ENCODE assay signal across 9 mouse cellular contexts in genomic region chr2:74661685-74662084, GRCm38 (mm10). TPM values are rescaled to one million over a fixed set of nuclear protein-coding genes. Genes with fewer than 3 reads are reported as not detected.
DNase-seq lines count a peak whose midpoint lies in the region; ATAC-seq and TF ChIP-seq lines count a peak whose summit lies in the region.
"Had no signal": no experiment of that assay in that cellular context is flagged by ENCODE, and none has a peak within 500 bp of the region (broad histone marks: within the 10 kb centered on the region; RNA-seq: fewer than 3 reads in every experiment).

No protein-coding gene starts in this region.

- H3K36me3 ChIP-seq in thymus, adult 2 months (ENCODE audit: control insufficient read depth, insufficient read depth, low read length) = no peaks in the 10 kb centered on the region
- no peaks in the 10 kb centered on the region for H3K36me3 ChIP-seq in heart, postnatal 0 days (replicated peaks; ENCODE audit: control insufficient read depth, insufficient read depth, low read length)
- no peaks in the 10 kb centered on the region for H3K36me3 ChIP-seq in liver, postnatal 0 days (replicated peaks; ENCODE audit: insufficient read depth, low read length)

- no peak overlapping the region for H3K27ac ChIP-seq in thymus, adult 2 months (ENCODE audit: control insufficient read depth, insufficient read depth, low read length)
- H3K27ac ChIP-seq in heart, postnatal 0 days (ENCODE audit: low read depth) = no peak overlapping the region
- no peak overlapping the region for H3K27ac ChIP-seq in liver, postnatal 0 days (ENCODE audit: low read depth)
- H3K27ac ChIP-seq: macrophage had no signal

- H3K4me3 ChIP-seq in thymus, adult 2 months (ENCODE audit: control insufficient read depth, insufficient read depth, low read length) = no peak overlapping the region
- H3K4me3 ChIP-seq in heart, postnatal 0 days (ENCODE audit: low read depth, low read length) = no peak overlapping the region; the same call in 1 of the 2 replicates
- H3K4me3 ChIP-seq in liver, postnatal 0 days (ENCODE audit: low read depth, low read length) = no peak overlapping the region
- H3K4me3 ChIP-seq: erythroblast, embryonic 14.5 days had no signal

- no peak overlapping the region for H3K9ac ChIP-seq in heart, postnatal 0 days (replicated peaks; ENCODE audit: low read depth, low read length)
- no peak overlapping the region for H3K9ac ChIP-seq in liver, postnatal 0 days (replicated peaks)

- H3K4me1 ChIP-seq in thymus, adult 2 months (replicated peaks; ENCODE audit: control insufficient read depth, insufficient read depth, low read length) = no peaks in the 10 kb centered on the region
- no peaks in the 10 kb centered on the region for H3K4me1 ChIP-seq in heart, postnatal 0 days (ENCODE audit: control insufficient read depth, insufficient read depth)
- H3K4me1 ChIP-seq in liver, postnatal 0 days (ENCODE audit: insufficient read depth) = peaks cover 7% of the 10 kb centered on the region

- TF ChIP-seq EP300 in heart, postnatal 0 days (IDR thresholded peaks at IDR 0.05; ENCODE audit: low read depth) = no peak
- no peak for TF ChIP-seq EP300 in liver, postnatal 0 days (IDR thresholded peaks at IDR 0.05; ENCODE audit: low read depth)

- no peak for ATAC-seq in heart, postnatal 0 days (ENCODE audit: insufficient read depth, low read depth)
- no peak for ATAC-seq in liver, postnatal 0 days

- H3K27me3 ChIP-seq in thymus, adult 2 months (ENCODE audit: control insufficient read depth, insufficient read depth, low read length) = peaks cover 39% of the 10 kb centered on the region
- peaks cover 99% of the 10 kb centered on the region for H3K27me3 ChIP-seq in heart, postnatal 0 days (ENCODE audit: control insufficient read depth, insufficient read depth, low read length)
- H3K27me3 ChIP-seq in liver, postnatal 0 days (ENCODE audit: insufficient read depth, low read length) = peaks cover 98% of the 10 kb centered on the region

- H3K9me3 ChIP-seq in heart, postnatal 0 days (replicated peaks; ENCODE audit: control insufficient read depth, low read length) = no peaks in the 10 kb centered on the region
- H3K9me3 ChIP-seq in liver, postnatal 0 days (ENCODE audit: low read length) = no peaks in the 10 kb centered on the region

- DNase-seq in thymus, adult 2 months = no peak
- no peak for DNase-seq in thymus, adult 18-20 months
- DNase-seq in embryo, embryonic 9.5 days (ENCODE audit: extremely low spot score) = peak; percentile 82
- DNase-seq in heart, postnatal 0 days (ENCODE audit: low spot score) = no peak
- DNase-seq in liver, postnatal 0 days = peak; percentile 52
- peak; percentile 31 for DNase-seq in right cerebral cortex, postnatal 25 days
- DNase-seq in adrenal gland, adult 2 months = no peak

- TF ChIP-seq POLR2A in thymus, adult 2 months (IDR thresholded peaks at IDR 0.05; ENCODE audit: control insufficient read depth, extremely low read depth, insufficient read depth, low read length, poor library complexity) = no peak

- 0 out of 2 replicates have a peak, but pooled peaks have one; percentile 22 for TF ChIP-seq CTCF in thymus, adult 2 months (IDR thresholded peaks at IDR 0.05; ENCODE audit: borderline replicate concordance, control insufficient read depth, extremely low read depth, insufficient read depth, low read length, poor library complexity)
- peak; percentile 48 for TF ChIP-seq CTCF in heart, postnatal 0 days (IDR thresholded peaks at IDR 0.05; ENCODE audit: low read depth)
- peak; percentile 47 for TF ChIP-seq CTCF in liver, postnatal 0 days (IDR thresholded peaks at IDR 0.05; ENCODE audit: low read depth)

- H3K4me2 ChIP-seq in heart, postnatal 0 days (ENCODE audit: low read depth, low read length) = no peak overlapping the region
- H3K4me2 ChIP-seq in liver, postnatal 0 days (ENCODE audit: low read depth, low read length) = no peak overlapping the region

- WGBS in thymus, adult 2 months = 12% methylated on average over 14 of the region's 14 CpGs
- whole genome bisulfite sequencing in heart, postnatal 0 days = 2% methylated on average over 14 of the region's 14 CpGs
- 4% methylated on average over 14 of the region's 14 CpGs for WGBS in liver, postnatal 0 days (ENCODE audit: insufficient replicate concordance)

RNA-seq across cellular contexts. Expression of gene Evx2, which starts 2.3 kb away (rescaled TPM):
- not detected in 2 replicates for polyA plus RNA-seq in thymus, adult 2 months (2012; rRNA removed)
- total RNA-seq in heart, postnatal 0 days (2014; rRNA removed; ENCODE audit: low replicate concordance) = not detected in 2 replicates
- polyA plus RNA-seq in heart, postnatal 0 days (2015; fragmentation: Nextera tagmentation; extraction: Ambion mirVana) = not detected in 2 replicates
- polyA plus RNA-seq in liver, postnatal 0 days (2015; fragmentation: Nextera tagmentation; extraction: Ambion mirVana) = not detected in 2 replicates
- total RNA-seq in adrenal gland, adult 2 months (2021) = not detected
- polyA plus RNA-seq in adrenal gland, adult 2 months (2012; rRNA removed) = not detected in 2 replicates
- polyA plus RNA-seq: erythroblast, embryonic 14.5 days; macrophage had no signal

RNA-seq across cellular contexts. Expression of gene Hoxd13, which starts 6.4 kb away (rescaled TPM):
- 0.04 TPM in 1 of 2 replicates, not detected in the other for polyA plus RNA-seq in thymus, adult 2 months (2012; rRNA removed)
- total RNA-seq in heart, postnatal 0 days (2014; rRNA removed; ENCODE audit: low replicate concordance) = not detected in 2 replicates
- polyA plus RNA-seq in heart, postnatal 0 days (2015; fragmentation: Nextera tagmentation; extraction: Ambion mirVana) = not detected in 2 replicates
- polyA plus RNA-seq in liver, postnatal 0 days (2015; fragmentation: Nextera tagmentation; extraction: Ambion mirVana) = not detected in 2 replicates
- not detected for total RNA-seq in adrenal gland, adult 2 months (2021)
- not detected in 2 replicates for polyA plus RNA-seq in adrenal gland, adult 2 months (2012; rRNA removed)
- polyA plus RNA-seq: erythroblast, embryonic 14.5 days; macrophage had no signal

RNA-seq across cellular contexts. Expression of gene Hoxd12, which starts 13.1 kb away (rescaled TPM):
- not detected in 2 replicates for polyA plus RNA-seq in thymus, adult 2 months (2012; rRNA removed)
- not detected in 2 replicates for total RNA-seq in heart, postnatal 0 days (2014; rRNA removed; ENCODE audit: low replicate concordance)
- not detected in 2 replicates for polyA plus RNA-seq in heart, postnatal 0 days (2015; fragmentation: Nextera tagmentation; extraction: Ambion mirVana)
- not detected in 2 replicates for polyA plus RNA-seq in liver, postnatal 0 days (2015; fragmentation: Nextera tagmentation; extraction: Ambion mirVana)
- total RNA-seq in adrenal gland, adult 2 months (2021) = not detected
- not detected in 2 replicates for polyA plus RNA-seq in adrenal gland, adult 2 months (2012; rRNA removed)
- polyA plus RNA-seq: erythroblast, embryonic 14.5 days; macrophage had no signal

RNA-seq across cellular contexts. Expression of gene Hoxd11, which starts 17.7 kb away (rescaled TPM):
- polyA plus RNA-seq in thymus, adult 2 months (2012; rRNA removed) = not detected in 2 replicates
- total RNA-seq in heart, postnatal 0 days (2014; rRNA removed; ENCODE audit: low replicate concordance) = 0.11 TPM in 1 of 2 replicates, not detected in the other
- polyA plus RNA-seq in heart, postnatal 0 days (2015; fragmentation: Nextera tagmentation; extraction: Ambion mirVana) = not detected in 2 replicates
- polyA plus RNA-seq in liver, postnatal 0 days (2015; fragmentation: Nextera tagmentation; extraction: Ambion mirVana) = not detected in 2 replicates
- not detected for total RNA-seq in adrenal gland, adult 2 months (2021)
- not detected in 2 replicates for polyA plus RNA-seq in adrenal gland, adult 2 months (2012; rRNA removed)
- polyA plus RNA-seq: erythroblast, embryonic 14.5 days; macrophage had no signal

RNA-seq across cellular contexts. Expression of gene Hoxd10, which starts 30.0 kb away (rescaled TPM):
- polyA plus RNA-seq in thymus, adult 2 months (2012; rRNA removed) = not detected in 2 replicates
- not detected in 2 replicates for total RNA-seq in heart, postnatal 0 days (2014; rRNA removed; ENCODE audit: low replicate concordance)
- 0.08 TPM in 1 of 2 replicates, not detected in the other for polyA plus RNA-seq in heart, postnatal 0 days (2015; fragmentation: Nextera tagmentation; extraction: Ambion mirVana)
- polyA plus RNA-seq in liver, postnatal 0 days (2015; fragmentation: Nextera tagmentation; extraction: Ambion mirVana) = not detected in 2 replicates
- not detected for total RNA-seq in adrenal gland, adult 2 months (2021)
- not detected in 2 replicates for polyA plus RNA-seq in adrenal gland, adult 2 months (2012; rRNA removed)
- polyA plus RNA-seq: erythroblast, embryonic 14.5 days; macrophage had no signal

Comparison
In these comparisons a context has a peak if more than half of its experiments do, and no peak if none do; other contexts are left out.
1. DNase-seq: peak in embryo, embryonic 9.5 days (single experiment), liver, postnatal 0 days (single experiment) and right cerebral cortex, postnatal 25 days (single experiment); none in thymus, adult 2 months (single experiment), thymus, adult 18-20 months (0 of 2), heart, postnatal 0 days (single experiment) and adrenal gland, adult 2 months (single experiment).
2. Peak in every context shown above with its lines, with median percentiles within 50 percentile points of each other: CTCF ChIP-seq.